Mouse (Mus musculus) hindlimb bud, embryonic 11.5 days (tissue): ENCODE data around the gene 2310033P09Rik.

Experiments used
- DNase-seq: peaks from one replicate; pipeline ENCODE4 v3.0.0-alpha.2; 2012; ENCODE audit warnings: low read depth, low spot score; ENCODE audit errors: extremely low spot score

2310033P09Rik gene

DNA sequence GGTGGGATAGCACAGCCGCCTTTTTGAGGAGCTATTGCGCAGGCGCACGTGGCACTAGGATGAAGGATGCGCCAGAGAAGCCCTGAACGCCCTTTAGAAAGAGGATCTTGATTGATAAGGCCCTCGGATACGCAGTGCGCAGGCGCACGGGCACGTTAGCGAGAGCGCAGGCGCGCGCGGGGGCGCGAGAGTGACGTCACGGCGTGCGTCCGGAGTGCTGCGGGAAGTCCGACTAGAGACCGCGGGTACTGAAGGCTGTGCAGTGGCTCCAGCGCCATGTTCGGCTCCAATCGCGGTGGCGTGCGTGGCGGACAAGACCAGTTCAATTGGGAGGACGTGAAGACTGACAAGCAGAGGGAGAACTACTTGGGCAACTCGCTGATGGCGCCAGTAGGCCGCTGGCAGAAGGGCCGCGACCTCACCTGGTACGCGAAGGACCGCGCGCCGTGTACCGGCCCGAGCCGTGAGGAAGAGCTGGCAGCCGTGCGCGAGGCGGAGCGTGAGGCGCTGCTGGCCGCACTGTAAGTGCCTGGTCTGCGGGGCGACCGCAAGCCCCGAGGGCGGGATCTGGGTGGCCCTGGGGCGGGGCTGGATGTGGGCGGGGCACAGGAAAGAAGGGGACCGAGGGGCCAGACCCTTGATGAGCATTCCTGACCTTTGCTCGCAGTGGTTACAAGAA, at the start of gene 2310033P09Rik:
TSS of gene 2310033P09Rik (plus strand) at position 169 of the 679 bp plus-strand sequence.
- no peak for DNase-seq

DNA sequence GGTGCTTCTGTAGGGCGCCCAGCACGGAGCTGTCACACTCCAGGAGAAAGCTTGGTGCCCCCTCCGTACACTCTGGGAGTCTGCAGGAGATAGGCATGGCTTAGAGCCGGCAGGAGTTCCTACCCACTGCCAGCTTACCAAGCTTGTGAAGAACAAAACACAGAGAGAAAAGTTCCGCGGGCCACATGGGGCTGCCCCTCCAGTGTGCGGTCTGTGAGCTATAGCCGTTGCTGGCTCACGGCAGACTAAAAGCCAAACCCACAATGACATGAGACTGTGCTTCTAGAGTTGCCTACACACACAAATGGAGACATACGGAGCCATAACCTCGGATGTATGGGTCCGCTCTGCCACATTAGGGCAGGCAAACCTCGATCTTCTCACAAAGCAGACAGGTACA, 49.0 kb upstream of the 2310033P09Rik start:
- no peak for DNase-seq

DNA sequence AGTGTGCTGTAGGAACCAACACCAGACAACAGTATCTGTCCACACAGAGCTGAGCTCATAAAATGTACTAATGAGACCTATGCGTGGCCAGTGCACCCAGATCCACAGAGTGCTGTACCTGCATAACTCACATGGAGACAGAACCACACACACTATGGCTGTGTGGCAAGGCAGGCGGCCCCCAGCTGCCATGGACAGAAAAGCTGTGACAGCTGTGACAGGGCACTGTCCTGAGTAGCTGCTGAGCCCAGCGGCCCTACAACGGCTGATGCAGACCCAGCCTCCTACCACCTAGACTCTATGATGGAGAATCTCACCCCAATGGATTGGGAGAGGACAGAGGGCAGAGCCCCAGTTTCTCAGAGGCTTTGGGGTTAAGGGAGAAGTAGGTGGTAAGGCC, 48.6 kb upstream of the 2310033P09Rik start:
- DNase-seq, result no peak

DNA sequence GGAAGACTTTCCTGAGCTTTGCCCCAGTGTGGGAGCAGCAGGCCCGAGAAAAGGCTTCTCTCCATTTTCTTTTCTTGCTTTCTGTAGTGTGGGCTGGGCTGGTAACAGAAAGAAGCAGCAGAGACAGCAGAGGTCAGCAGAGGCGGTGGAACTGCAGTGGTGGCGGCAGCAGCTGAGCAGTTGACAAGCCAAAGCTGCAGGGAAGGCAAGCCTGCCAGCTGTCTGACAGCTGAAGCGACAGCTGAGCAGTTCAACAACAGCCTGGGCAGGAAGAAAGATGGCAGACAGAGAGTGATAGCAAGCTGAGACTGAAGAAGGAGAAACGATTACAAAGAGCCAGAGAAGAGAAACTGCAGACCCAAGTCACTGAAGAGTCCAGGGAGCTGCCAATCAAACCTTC, 46.7 kb upstream of the 2310033P09Rik start:
- DNase-seq, result no peak

DNA sequence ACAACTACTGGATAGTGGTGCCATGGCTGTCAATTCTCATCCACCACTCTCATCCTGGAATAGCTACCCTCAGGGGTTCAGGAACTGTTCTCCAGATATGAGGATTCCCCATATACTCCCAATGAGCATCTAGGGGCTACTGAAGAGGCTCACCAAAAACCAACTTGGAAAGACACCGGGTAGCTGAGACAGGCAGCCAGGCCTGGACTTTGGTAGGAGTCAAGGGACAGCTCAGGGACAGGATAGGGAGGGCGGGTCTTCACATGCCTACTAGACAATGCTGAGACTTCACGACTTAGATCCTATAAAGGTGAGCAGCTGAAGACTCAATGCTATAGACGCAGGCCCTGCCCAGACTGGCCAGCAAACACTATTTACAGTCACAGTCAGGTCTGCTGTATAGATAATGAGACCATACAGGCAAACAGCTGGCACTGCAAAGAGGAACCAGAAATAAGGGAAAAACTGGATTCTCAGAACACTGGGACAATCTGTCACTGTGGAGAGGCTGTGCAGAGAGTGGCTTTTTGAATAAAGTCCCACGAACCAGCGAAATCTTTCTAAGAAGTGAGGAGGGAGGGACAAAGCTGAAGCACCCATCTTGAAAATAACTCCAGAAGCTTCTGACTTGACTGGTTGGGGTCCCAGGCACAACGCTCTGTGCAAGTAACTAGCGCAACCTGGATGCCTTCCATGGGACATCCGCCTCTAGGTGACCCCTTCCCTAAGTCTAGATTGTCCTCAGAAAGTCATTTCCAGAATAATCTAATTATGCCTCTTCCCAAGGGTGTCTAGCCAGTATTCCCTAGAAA, 45.5 kb upstream of the 2310033P09Rik start:
- no peak for DNase-seq

DNA sequence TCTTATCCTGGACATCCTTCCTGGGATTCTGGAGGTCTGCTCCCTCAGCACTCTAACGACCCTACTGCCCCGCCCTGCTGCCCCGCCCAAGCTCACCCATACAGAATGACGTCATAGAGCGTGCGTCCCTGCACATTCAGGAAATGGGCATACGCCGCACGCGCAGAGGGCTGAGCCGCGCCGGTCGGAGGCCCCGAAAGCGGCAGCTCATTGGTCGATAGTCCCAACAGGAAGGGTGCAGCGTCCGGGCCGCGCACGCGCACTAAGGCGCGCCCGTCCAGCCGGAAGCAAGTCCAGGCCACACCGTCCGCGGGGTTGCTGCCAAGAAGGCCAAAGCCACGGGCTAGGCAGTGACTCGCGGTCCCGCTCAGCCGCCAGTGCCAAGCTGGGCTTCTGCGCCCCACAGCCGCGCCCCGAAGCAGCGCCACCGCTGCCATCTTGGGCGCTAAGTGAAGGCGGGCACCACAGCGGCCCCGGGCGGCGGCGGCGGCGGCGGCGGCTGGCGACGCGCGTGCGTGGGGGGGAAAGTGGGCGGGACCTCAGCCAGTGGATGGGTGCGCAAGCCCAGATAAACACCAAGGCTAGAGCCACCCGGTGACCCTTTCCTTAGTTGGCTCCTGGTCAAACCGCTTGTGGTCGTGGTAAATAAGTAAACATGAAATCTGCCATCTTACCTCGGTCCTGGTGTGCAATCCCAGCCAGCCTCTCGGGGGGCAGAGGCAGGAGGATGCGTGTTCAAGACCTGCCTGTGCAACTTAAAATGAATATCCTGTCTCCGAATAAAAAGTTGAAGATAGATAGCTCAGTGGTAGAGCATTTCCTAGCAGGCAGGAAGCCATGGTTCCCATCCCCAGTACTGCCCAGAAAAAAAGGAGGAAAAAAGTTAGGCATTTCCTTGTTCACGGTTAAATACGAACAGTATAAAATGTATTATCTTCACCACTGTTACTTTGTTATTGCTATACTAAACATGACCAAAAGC, 44.6 kb upstream of the 2310033P09Rik start, which contains the start of gene Iba57:
TSS of gene Iba57 (minus strand) at position 485 of the 982 bp plus-strand sequence.
- DNase-seq, result peak; percentile 90

DNA sequence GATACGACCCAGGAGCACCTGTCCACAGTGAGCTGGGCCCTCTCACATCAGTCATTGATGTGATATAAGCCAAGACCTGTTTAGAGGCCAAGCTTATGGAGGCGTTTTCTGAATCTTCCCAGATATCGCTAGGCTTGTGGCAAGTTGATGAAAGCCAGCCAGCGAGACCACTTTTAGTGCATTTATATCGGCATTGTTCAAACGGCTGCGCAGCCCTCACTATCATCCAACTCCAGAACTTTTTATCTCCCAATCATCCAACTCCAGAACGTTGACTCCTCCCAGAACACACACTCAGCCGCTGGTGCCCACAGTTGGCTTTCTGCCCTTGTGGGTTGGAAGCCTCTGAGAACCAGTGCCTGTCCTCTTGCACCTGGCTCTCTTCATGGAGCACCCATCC, 43.7 kb upstream of the 2310033P09Rik start:
- DNase-seq, result no peak

DNA sequence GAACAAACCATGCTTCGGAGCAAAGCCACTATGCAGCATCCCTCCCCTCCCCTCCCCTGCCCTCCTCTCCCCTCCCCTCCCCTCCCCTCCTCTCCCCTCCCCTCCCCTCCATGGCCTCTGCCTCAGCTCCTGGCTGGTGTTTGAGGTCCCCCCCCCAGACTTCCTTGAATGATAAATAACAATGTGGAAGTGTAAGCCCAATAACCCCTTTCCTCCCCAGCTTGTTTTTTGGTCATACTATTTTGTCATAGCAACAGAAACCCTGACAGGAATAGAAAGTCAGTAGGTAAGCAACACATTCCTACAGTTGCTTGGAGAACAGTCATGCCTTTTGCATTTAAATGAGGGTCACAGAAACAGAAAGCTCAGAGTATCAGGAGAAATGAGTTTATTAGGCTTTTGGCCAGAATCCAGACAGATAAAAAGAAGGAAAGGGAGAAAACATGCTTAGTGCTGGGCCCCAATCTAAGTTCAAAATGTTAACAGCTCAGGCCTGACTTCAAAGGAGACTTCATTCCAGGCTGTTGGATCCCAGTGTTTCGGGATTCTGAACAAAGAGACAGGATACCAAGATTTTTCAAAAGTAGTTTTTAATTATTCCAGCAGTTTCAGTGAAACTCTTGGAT, 42.4 kb upstream of the 2310033P09Rik start:
- DNase-seq, result no peak

DNA sequence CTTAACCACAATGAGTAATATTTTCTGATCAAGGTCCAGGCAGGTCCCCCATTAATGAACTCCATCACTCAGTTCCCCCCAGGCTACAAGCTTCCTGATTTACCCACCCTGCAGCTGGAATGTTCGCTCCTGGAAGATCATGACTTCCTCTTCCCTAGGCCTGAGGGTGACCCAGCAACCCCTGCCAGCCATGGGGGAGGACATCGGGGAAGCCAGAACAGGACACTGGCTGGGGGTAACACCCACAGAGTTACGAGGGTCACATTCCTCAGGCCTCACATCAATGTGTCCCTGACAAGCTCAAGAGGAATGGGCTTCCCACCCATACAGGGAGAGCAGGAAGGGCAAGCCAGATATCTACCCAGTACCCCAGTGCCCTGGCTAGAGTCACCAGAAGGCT, 38.3 kb upstream of the 2310033P09Rik start:
- DNase-seq, result no peak

DNA sequence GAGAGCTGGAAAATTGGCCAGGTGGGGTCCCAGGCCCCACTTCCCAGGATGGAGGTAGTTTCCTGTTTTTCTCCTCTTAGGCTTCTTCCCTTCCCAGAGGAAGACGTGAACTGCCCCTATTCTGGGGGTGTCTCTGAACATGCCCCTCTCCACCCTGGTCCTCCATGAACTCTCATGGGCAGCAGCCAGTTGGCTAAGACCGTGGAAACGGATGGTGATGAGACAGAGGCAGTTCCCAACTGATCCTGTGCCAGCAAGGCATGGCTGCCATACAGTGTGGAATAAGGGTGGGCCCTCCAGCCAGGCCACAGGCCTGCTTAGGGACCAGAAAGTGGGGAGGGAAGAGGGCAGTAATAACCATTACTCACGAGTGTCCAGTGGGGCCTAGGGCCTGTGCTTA, 37.6 kb upstream of the 2310033P09Rik start:
- no peak for DNase-seq

DNA sequence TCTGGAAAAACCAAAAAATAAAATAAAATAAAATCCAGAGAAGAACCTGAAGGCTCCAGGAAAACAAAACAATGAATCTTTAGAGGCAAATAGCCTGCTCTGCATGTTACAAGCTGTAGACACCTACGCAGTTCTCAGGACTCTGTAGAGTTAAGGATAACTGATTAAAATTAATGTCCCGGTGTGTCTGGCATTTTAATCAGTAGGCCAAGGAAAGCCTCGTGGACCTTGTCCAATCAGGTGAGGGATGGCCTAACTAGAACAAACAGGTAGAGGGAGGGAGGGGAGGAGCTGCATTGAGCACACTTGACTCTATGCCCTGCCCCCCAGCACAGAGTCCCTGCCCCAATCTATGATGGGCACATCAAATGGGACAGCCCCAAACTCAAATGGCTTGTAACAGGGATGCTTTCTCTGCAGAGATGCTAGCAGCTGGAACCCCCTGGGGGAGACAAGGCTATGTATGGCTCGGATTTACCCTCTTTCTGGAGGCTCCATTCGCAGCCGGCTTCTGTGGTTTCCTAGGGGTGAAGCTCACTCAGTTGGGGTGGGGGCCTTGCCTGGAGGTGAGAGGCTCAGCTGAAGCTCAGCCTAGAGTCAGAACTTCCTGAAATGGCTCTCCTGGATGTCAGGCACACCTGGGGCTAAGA, 33.8 kb upstream of the 2310033P09Rik start:
- DNase-seq, result no peak

DNA sequence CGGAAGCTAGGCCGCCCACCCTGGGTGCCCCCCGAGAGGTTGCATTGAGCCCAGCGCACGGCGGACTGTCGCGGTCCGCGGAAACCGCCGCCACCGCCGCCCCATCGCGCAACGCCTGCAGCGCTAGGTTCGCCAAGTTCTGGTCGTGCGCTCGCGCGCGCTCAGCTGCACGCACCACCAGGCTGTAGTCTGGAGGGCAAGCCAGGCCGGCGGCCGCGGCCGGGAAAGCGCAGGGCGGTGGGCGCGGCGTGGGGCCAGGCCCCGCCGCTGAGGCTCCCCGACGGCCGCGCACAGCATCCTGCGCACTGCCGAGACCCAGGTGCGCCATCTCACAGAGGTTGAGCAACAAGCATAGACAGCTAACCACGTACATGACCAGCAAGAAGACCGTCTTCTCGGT, 31.6 kb upstream of the 2310033P09Rik start:
- DNase-seq, result no peak

DNA sequence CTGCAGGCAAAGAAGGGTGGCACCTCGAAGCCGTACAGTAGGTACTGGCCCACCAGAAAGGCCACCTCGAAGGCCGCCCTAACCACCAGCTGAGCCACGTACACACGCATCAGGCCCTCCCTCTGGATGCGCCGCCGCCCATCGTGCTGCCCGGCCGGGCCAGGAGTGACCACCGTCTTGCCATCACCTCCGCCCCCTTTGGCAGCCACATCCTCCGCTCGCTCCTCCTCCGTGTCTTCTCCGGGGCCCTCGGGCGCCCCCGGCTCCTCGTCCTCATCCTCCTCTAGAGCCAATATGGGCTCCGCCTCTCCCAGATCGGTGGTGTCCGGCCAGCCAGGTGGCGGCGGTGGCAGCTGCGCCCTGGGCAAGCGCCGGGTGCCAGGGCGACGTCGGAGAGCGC, 31.2 kb upstream of the 2310033P09Rik start:
- DNase-seq, result no peak

DNA sequence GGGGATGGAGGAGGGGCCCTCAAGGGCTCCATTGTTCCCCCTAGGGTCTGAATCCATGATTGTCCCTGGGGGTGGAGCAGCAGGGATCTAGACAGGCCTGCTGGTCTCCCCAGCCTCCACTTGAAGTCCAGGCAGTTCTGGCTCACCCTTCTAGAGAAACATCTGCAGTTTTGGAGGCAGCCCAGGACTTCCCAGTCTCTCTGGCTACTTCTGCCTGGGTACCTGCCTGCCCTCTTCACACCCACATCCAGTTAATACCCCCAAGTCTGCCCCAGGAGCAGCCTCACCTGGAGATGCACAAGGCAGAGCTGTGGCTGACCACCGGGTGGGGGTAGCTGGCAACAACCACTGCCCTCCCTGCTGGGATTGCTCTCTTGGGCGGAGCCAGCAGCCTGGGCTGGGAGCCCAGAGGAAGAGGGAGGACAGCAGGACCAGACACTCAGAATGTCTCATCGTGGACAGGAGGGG, 25.2 kb upstream of the 2310033P09Rik start, which contains the start of gene Gjc2:
TSS of gene Gjc2 (minus strand) at position 350 of the 468 bp plus-strand sequence.
- DNase-seq, result no peak

DNA sequence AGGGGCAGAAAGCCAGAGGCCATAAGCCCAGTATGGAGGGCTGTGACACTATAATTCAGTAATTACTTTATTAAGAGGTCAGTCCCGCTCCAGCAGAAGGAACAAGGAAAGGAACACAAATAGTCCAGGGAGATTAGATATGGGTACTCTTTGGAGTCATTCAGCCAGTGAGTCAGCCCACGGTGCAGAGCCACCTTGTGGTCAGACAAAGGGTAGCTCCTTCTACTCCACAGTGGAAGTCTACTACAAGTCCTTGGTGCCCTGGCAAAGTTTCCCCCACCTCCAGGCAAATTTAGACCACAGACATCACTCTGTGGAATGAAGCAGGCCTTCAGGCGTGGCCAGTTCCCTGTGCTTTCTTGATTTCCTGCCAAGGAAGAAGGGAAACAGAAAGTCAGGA, 24.3 kb upstream of the 2310033P09Rik start:
- DNase-seq, result no peak

DNA sequence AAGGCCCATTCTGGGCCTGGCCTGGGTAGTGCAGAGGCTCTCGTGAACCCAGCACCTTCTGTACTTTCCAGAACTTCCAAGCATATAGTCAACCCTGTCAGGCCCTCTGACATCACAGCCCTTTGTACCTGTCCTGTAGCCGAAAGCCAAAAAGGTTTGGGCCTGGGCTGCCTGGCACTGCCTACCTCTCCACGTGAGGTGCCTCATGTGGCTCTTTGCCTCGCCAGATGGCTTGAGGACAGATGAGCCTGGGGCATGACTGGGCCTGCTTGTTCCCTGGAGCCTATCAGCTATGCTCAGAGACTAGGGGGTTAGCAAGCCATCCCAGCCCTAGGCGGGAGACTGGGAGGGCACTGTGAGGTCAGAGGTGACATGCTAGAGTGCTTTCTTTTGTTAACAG, 22.6 kb upstream of the 2310033P09Rik start:
- DNase-seq, result no peak

DNA sequence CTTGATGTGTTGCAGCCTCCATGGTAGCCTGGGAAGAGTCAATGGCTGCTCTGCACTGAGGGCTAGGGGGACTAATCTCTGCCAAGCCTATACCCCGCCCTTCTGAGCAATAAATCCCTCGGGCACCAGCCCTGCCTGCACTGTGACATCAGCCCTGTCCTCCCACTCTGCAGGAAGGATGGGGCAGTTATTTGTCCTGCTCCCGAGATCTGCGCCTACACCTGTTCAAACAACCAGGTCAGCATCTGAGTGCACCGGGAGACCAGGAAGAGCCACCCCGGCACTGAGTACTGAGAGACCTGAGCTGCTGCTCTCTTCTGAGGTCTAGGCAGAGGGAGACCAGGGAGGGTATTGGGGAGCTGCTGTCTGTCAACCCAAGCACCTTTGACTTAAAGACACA, 20.4 kb upstream of the 2310033P09Rik start:
- no peak for DNase-seq

DNA sequence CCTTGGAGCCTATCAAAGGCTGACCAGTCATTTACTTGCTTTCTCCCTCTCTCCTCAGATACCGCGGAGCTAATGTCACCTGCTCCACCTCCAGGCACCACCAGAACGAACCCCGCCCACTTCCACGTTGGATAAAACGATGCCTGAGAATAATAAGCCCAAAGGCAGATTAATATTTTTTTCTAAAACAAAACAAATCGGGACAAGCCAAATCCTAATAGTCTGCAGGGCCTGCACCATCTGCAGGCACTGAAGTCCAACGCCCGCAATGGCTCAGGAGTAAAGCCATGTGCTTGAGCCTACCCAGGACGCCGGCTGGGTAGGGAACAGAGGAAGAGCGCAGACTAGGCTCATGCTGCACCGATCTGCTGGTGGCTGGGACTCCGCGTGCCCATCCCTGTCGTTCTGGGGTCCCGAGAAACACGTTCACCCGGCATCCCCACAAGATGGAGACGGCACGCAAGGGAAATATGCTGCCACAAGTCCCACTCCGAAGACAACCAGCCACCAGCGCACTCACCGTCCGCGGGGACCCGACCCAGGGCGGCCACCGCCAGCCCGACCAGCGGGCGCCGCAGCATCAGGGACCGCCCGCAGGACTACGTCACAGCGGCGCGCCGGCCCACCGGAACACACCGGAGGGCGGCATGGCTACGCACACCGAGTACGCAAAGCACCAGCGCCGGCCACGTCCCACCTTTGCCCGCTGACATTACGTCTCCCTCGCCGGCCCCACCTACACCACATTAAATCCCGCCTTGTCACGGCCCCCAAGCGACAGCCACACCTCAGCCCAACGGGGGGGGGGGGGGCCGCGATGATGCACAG, 16.7 kb upstream of the 2310033P09Rik start:
- DNase-seq, result no peak

DNA sequence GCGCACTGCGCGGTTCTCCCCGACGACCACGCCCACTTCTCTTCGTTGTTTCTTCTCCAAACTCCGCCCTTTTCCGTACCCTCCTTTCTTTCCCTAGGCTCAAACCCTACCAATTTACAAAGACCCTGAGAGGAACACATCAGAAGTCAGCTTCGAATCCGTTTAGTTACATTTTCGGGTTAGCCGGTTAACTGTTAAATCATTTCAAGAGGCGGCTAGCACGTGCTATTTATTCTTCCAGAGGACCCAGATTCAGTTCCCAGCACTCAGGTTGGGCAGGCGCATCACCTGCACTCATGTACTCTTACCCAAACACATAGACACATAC, 16.1 kb upstream of the 2310033P09Rik start, which contains the start of gene Guk1:
TSS of gene Guk1 (minus strand) at position 154 of the 328 bp plus-strand sequence.
- no peak for DNase-seq
